Mouse (Mus musculus) spleen, embryonic (tissue): ENCODE measurements around the gene Litaf.

Experiments used
- CTCF ChIA-PET: fragments of 350-600 bp; sonication (Branson Sonifier 250); formaldehyde crosslinking; loops from one replicate; lab custom pipeline; 2022; lab: Charles Lee

Litaf gene

GRCm38 (mm10) chr16:11066029-11066832 is at the start of gene Litaf:
Gene Litaf, minus strand, starts transcription at chr16:11066157.
- CTCF ChIA-PET: interaction anchor here (1.8 kb wide), 1 partner anchor 10 kb away, joined by 10 read pairs; no protein-coding TSS in a partner anchor

DNA sequence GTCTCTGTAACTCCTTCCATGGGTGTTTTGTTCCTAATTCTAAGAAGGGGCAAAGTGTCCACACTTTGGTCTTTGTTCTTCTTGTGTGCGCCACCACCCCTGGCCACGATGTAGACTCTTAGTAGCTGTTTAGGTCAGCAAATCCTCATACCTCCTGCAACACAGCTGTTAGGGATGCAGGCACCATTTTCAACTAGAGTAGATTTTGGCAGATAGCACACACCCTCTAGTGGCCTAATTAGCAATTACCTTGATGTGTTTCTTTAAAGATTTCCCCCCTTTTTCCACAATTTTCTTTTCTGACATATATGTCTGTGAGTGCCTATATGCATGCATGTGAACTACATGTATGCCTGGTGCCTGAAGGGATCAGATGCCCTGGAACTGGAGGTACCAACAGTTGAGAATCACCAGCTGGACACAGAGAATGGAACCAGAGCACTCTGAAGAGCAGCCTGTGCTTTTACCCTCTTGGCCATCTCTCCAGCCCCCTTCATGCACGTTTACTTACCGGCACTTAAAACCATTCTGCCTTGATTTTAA is 43.3 kb upstream of the Litaf start:
- CTCF ChIA-PET: interaction anchor here (0.8 to 2.9 kb wide), 4 partner anchors 21 to 74 kb away, joined by 3 to 12 read pairs (median 4); no protein-coding TSS in a partner anchor

DNA sequence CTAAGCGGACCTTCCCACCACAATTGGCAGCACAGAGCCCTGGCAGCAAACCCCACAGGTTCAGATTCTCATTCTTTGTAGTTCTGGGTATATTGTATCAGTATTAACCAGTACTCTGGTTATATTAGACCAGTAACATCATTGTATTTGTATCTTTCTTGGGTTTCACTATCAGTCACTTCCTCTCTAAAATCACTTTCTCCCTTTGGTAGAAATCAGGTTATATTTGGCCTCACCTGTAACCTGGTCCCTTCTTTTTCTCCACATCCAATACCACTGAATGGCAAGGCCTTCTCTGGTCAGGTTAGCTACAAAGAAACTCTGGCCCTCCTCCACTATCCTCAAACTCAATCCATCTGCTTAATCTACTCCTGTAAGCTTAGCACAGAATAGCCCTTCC is 38.9 kb upstream of the Litaf start:
- CTCF ChIA-PET: no interaction called here

DNA sequence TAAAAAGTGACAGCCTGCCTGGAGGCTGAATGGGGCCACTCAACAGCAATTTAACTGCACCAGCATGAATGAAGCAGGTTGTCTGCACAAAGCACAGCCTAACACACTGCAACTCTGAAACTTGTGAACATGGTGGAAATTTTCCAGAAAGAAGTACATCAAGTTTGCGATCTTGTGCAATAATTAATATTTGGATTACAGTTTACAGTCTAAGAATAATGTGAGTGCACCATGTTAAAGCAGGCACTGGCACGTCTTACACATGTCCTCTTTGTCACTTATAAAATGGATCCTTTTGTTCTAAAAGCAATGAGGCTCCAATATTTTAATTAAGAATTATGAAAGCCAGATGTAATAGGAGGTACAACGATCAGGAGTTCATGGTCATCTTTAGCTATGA is 31.3 kb upstream of the Litaf start:
- CTCF ChIA-PET: no interaction called here

DNA sequence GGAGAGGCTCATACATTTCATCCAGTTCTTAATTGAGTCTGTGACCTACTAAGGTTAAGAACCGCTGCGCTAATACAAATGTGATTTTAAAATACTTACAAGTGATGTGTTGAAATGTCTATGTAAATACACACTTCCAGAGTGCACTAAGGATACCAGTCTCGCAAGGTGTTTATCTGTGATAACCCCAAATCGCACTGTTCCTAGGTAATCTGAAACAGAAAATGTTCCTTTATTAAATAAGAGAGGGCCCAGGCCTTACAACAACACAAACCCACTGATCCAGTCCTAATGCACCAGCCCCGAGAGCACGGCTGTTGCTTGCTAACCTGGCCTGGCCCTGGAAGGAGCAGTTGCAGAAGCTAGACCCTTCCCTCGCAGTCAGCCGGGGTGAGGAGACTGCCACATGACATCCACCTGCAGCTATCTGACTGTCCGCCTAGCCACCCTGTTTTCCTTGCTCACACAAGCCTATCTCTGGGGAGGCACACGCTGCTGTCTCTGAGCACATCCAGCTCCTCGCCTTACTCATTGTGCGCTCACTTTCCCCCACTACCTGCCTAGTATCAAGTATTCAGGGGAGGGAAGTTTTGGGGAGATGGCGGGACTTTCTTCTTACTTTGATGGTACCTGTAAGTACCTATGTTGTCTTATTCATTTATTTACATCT is 27.9 kb upstream of the Litaf start:
- CTCF ChIA-PET: interaction anchor here (1.4 kb wide), 1 partner anchor 58 kb away, joined by 3 read pairs; no protein-coding TSS in a partner anchor

GRCm38 (mm10) chr16:11092523-11092922 is 26.6 kb upstream of the Litaf start:
- CTCF ChIA-PET: interaction anchor here (1.4 kb wide), 1 partner anchor 56 kb away, joined by 3 read pairs; no protein-coding TSS in a partner anchor

DNA sequence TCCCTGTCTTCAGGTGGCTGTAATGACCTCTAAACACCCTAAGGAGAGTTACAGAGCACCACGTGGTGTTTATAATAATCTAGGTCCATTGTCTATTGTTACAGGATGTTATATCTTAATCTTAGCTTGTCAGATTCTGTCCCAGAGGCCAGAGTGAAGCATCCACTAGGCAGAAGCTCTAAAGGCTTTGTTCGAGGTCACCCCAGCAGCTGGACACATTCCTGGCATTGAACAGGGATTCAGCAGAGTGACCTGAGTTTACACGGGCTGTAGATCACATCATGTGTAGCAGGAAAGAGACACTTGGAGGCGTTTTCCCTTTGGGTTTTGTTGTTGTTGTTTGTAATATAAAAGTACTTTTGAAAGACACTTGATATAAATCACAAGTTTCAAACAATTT is 26.1 kb upstream of the Litaf start:
- CTCF ChIA-PET: interaction anchor here (1.2 to 1.4 kb wide), 2 partner anchors 9 to 56 kb away, joined by 3 read pairs; no protein-coding TSS in a partner anchor

DNA sequence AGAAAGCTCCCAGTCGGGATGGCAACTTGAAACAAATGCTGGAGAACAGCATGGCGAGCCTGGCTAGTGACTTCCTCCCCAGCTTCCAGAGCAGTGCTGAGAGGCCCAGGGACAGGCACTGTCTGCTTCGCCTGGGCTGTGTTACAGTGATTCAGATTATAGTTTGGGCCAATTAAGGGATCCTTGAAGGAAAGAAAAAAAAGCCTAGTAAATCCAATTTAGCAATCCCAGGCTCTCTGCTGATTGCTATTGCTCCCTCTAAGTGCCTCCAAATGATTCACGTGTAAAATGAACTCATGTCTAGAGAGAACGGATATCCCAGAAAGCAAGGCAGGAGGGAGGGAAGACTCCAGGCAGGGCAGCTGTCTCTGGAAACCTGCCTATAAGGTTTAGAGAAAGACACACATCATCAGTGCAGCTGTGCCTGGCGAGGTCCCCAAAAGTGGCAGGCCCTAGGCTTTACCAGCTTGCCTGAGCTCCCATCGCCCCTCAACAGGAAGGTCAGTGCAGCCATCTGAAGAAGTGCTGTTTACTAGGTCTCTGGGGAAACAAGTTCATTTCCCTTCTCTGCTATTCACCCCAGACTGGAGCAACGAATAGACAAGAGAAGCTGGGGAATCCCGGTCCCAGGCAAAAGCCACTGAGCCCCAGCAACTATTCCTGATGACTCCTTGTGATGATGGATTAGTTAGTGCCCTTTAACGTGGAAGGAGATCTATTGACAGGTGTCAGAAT is 25.0 kb upstream of the Litaf start:
- CTCF ChIA-PET: interaction anchor here (0.6 to 1.6 kb wide), 5 partner anchors 10 to 618 kb away, joined by 3 to 7 read pairs (median 4); no protein-coding TSS in a partner anchor

DNA sequence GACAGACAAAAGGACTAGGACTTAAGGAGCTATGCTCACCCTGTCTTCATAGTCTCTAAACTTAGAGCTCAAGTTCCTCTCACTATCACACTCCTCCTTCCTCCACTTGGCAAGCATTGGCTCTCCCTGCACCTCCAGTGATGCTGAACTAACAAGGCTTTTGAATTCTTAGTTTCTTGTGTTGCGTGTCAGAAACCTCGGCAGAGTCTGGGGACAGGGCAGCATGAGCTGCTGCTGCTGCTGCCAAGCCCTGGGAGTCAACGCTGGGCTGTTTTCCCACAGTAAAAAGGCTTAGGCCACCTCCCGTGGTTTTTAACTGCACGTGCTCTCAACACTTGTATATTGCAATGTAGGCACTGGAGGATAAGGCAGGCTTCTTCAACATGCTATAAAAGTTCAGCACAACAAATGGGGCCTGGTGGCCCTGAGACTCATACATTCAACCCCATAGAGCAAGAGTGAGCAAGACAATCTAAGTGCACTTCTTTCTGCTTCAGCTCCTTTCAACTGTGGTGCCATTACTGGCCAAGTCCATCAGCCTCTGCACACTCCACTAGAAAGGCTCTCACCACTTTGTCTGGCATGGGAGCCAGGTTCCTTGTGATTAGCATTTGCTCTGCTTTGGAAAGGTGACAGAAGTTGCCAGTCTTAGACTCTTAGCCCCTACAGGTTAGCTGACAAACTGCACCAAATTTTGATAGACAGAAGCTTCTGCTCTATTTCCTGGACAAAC is 21.1 kb upstream of the Litaf start:
- CTCF ChIA-PET: interaction anchor here (0.7 to 1.6 kb wide), 5 partner anchors 9 to 52 kb away, joined by 3 to 6 read pairs (median 4); no protein-coding TSS in a partner anchor

GRCm38 (mm10) chr16:11086299-11086698 is 20.3 kb upstream of the Litaf start:
- CTCF ChIA-PET: interaction anchor here (0.9 to 1.6 kb wide), 5 partner anchors 9 to 51 kb away, joined by 4 to 6 read pairs (median 4); no protein-coding TSS in a partner anchor

- CTCF ChIA-PET: no interaction called here
Measured at GRCm38 (mm10) chr16:11084181-11084580, 18.2 kb upstream of the Litaf start.

GRCm38 (mm10) chr16:11078216-11078869 is 12.4 kb upstream of the Litaf start:
- CTCF ChIA-PET: interaction anchor here (0.5 to 1.3 kb wide), 3 partner anchors 9 to 112 kb away, joined by 3 to 6 read pairs (median 6); no protein-coding TSS in a partner anchor

GRCm38 (mm10) chr16:11077601-11078201 is 11.7 kb upstream of the Litaf start:
- CTCF ChIA-PET: interaction anchor here (0.5 to 2.1 kb wide), 6 partner anchors 8 to 111 kb away, joined by 3 to 10 read pairs (median 4); no protein-coding TSS in a partner anchor

DNA sequence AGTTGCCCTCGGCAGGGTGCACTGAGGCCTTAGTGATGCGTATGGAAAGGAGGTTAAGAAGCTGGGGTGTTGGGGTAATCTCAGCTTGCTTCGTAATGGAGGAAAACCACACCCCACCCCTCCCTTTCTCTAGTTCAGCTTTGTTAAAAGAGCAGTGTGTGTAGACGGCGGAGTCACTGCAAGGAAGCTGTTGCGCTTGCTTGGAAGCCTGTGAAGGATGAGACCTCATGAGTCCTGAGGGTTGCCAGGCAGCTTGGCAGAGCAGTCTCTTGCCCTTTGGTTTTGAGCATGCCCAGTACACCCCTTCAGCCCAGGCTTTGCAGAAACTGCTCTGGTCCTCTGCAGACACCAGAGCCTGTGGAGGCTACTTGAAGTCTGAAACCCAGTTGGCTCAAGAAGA is 7.1 kb upstream of the Litaf start:
- CTCF ChIA-PET: interaction anchor here (1.0 to 1.7 kb wide), 3 partner anchors 10 to 14 kb away, joined by 3 to 10 read pairs (median 4); partner anchors contain the start of gene Snn

DNA sequence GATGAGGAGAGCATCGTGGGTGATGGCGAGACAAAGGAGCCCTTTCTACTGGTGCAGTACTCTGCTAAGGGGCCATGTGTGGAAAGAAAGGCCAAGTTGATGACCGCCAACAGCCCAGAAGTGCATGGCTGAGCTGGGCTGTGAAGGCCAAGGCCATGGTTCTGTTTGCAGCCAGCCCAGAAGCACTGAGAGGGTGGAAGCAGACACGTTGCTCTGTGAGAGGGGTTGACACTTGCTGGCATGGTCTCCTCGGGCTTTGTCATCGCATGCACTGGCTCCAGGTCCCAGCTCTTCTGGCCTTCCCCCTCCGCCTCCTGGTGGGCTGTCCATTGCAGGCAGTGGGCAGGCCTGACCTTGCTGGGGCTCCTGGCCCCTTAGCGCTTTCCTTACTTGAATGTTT is 6.5 kb upstream of the Litaf start:
- CTCF ChIA-PET: interaction anchor here (1.0 to 1.7 kb wide), 3 partner anchors 10 to 14 kb away, joined by 3 to 10 read pairs (median 4); partner anchors contain the start of gene Snn

DNA sequence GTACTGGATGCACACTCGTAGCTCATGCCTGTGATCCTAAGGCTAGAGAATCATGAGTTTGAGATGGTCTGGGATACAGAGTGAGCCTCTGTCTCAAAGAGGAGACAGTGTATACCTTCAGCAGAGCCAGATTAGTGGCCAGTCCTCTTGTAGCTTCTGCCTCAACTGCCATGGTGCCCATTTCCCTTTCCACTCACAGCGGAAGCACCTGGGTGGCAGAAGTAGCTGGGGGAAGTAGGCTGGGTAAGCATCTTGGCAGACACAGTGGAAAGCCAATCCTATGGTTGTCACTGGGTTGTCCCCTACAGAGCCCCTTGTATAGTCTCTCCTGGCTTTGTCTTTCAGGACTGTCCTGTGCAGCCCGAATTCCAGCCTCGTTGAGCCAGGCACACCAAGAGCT is 5.9 kb upstream of the Litaf start:
- CTCF ChIA-PET: interaction anchor here (0.8 to 1.5 kb wide), 2 partner anchors 11 to 38 kb away, joined by 3 read pairs; no protein-coding TSS in a partner anchor

DNA sequence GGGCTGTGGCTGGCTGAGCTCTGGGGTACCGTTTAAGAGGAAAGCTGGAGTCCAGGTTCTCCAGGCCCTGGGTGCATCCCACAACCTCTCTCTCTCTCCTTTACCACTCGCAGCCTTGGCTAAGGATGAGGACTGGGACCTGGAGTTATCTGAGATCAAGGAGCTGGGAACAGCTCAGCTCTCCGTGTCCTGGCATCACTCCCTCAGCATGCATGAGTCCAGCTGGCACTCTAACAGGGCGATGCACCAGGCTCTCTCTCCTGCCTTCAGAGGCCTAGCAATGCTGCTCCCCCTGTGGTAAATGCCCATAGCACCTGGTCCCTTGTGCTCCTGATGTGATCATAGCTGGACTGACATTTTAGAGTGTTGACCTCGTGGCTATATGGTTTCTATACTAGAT is 5.2 kb upstream of the Litaf start:
- CTCF ChIA-PET: interaction anchor here (0.6 to 1.5 kb wide), 3 partner anchors 10 to 74 kb away, joined by 3 to 4 read pairs (median 3); no protein-coding TSS in a partner anchor

- CTCF ChIA-PET: interaction anchor here (1.0 kb wide), 1 partner anchor 9 kb away, joined by 3 read pairs; no protein-coding TSS in a partner anchor
Measured at GRCm38 (mm10) chr16:11069710-11070420, 3.9 kb upstream of the Litaf start.
